Mouse (Mus musculus) embryonic fibroblast, embryonic 13.5 days (primary cell): ENCODE measurements around the gene Mbd3.

ENCODE experiments used
- CTCF ChIP-seq: IDR thresholded peaks from 2 replicates; pipeline ENCODE4 v1.5.1; 2011; ENCODE audit warnings: mild to moderate bottlenecking, control low read depth, low read length, moderate library complexity, borderline replicate concordance; ENCODE audit not compliant: insufficient read depth
- POLR2A ChIP-seq: IDR thresholded peaks from 2 replicates; pipeline ENCODE4 v1.6.1; 2011; ENCODE audit warnings: low read depth, mild to moderate bottlenecking, control low read depth, low read length, moderate library complexity

DNA sequence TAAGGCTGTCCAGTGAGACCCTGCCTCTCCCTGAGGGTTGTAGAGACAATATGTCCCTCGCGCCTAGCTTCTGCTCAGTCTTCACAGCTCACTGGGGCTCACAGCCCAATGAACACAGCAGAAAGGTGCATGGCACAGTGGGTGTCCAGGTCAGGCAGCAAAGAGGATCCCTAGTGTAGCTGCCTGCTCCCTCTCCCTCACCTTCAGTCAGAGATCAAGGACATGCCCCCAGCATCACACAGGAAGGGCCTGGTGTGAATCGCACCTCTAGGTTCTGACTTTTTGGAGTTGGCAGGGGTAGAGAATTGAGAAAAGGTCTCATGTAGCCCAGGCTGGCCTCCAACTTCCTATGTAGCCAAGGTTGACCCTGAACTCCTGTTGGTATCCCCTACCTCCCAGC lies 35.5 kb upstream of the Mbd3 start:
- TF ChIP-seq POLR2A (no peak), CTCF (no peak)
